ENCODE assay signal across 8 mouse cellular contexts in the genomic region with DNA sequence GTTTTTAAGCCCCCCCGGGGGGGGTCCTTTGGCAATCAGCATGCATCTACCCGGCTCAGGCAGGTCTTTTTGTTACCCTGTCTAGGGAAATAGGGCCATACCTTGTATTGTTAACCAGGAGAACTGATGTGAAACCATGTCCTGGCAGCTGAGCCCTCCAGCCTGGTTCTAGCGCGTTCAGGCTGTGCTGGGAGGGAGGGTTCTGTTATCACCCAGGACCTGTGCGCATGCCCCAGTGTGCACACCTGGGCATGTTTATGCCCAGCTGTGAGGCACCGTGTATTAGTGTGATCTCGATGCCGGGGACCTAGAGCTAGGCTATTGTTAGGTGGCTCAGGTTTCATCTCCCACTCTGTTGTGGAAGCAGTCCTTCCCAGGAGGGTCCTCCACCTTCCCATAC. TPM values are rescaled to one million over a fixed set of nuclear protein-coding genes. Genes with fewer than 3 reads are reported as not detected.
DNase-seq lines count a peak whose midpoint lies in the region; ATAC-seq and TF ChIP-seq lines count a peak whose summit lies in the region.

No protein-coding gene starts in this region.

- peaks cover 14% of the 10 kb centered on the region for H3K36me3 ChIP-seq in forebrain, embryonic 10.5 days (replicated peaks)
- H3K36me3 ChIP-seq in neural tube, embryonic 15.5 days = no peaks in the 10 kb centered on the region

- H3K9ac ChIP-seq in neural tube, embryonic 15.5 days (replicated peaks) = peak overlapping the region; percentile 71

- WGBS in lung, adult 2 months = 12% methylated on average over 8 of the region's 8 CpGs
- WGBS in forebrain, embryonic 10.5 days = 7% methylated on average over 8 of the region's 8 CpGs
- 5% methylated on average over 8 of the region's 8 CpGs for WGBS in neural tube, embryonic 15.5 days

- peaks cover 49% of the 10 kb centered on the region for H3K27me3 ChIP-seq in forebrain, embryonic 10.5 days (ENCODE audit: poor library complexity, severe bottlenecking)
- H3K27me3 ChIP-seq in neural tube, embryonic 15.5 days (replicated peaks) = no peaks in the 10 kb centered on the region

- TF ChIP-seq CTCF in lung, adult 2 months (IDR thresholded peaks at IDR 0.05; ENCODE audit: insufficient read depth, low read length) = no peak

- ATAC-seq in neural tube, embryonic 15.5 days (ENCODE audit: low FRiP score) = no peak

- no peak for DNase-seq in lung, adult 2 months
- DNase-seq in lung, postnatal 14 days = no peak
- DNase-seq in forebrain, embryonic 10.5 days (ENCODE audit: extremely low spot score, low spot score) = no peak
- DNase-seq in kidney, postnatal 4 days = peak; percentile 38 to 56
- no peak for DNase-seq in spleen, postnatal 14 days (ENCODE audit: low spot score in 2 of 2)
- no peak for DNase-seq in gastrocnemius, postnatal 36 days
- no peak for DNase-seq in embryo, embryonic 9.5 days (ENCODE audit: extremely low spot score)

- H3K4me3 ChIP-seq in lung, adult 2 months (replicated peaks; ENCODE audit: extremely low read depth, low read depth, low read length) = peak overlapping the region; percentile 85
- peak overlapping the region; percentile 80 for H3K4me3 ChIP-seq in forebrain, embryonic 10.5 days
- H3K4me3 ChIP-seq in neural tube, embryonic 15.5 days (replicated peaks) = peak overlapping the region; percentile 64

- peak overlapping the region; percentile 87; the same call in 1 of the 2 replicates for H3K27ac ChIP-seq in forebrain, embryonic 10.5 days
- peak overlapping the region; percentile 86 for H3K27ac ChIP-seq in neural tube, embryonic 15.5 days (replicated peaks)

- intact Hi-C loops in gastrocnemius, postnatal 36 days (cut with DNase I) = no loop called here

- H3K9me3 ChIP-seq in forebrain, embryonic 10.5 days = no peaks in the 10 kb centered on the region
- no peaks in the 10 kb centered on the region for H3K9me3 ChIP-seq in neural tube, embryonic 15.5 days (replicated peaks)

- peak; percentile 23; the same call in 1 of the 2 replicates for TF ChIP-seq POLR2A in lung, adult 2 months (IDR thresholded peaks at IDR 0.05; ENCODE audit: borderline replicate concordance, extremely low read depth, low read depth, low read length)

- H3K4me1 ChIP-seq in lung, adult 2 months (ENCODE audit: control insufficient read depth, insufficient read depth, low read length) = peaks cover 37% of the 10 kb centered on the region
- peaks cover 82% of the 10 kb centered on the region for H3K4me1 ChIP-seq in forebrain, embryonic 10.5 days
- H3K4me1 ChIP-seq in neural tube, embryonic 15.5 days = peaks cover 79% of the 10 kb centered on the region

- peak overlapping the region; percentile 99 for H3K4me2 ChIP-seq in neural tube, embryonic 15.5 days

RNA-seq across cellular contexts. Expression of a gene that starts 21.1 kb away (rescaled TPM):
- 0.29 and 0.40 TPM in 2 replicates for polyA plus RNA-seq in lung, adult 2 months (2012; rRNA removed)
- polyA plus RNA-seq in forebrain, embryonic 10.5 days (2016; fragmentation: Nextera tagmentation; extraction: Ambion mirVana) = 0.20 and 0.24 TPM in 2 replicates
- 2.2 and 3.0 TPM in 2 replicates for polyA plus RNA-seq in neural tube, embryonic 15.5 days (2015; fragmentation: Nextera tagmentation; extraction: Ambion mirVana)
- total RNA-seq in gastrocnemius, postnatal 36 days (2021) = not detected

RNA-seq across cellular contexts. Expression of a gene that starts 34.1 kb away (rescaled TPM):
- polyA plus RNA-seq in lung, adult 2 months (2012; rRNA removed) = 59.0 and 62.2 TPM in 2 replicates
- polyA plus RNA-seq in forebrain, embryonic 10.5 days (2016; fragmentation: Nextera tagmentation; extraction: Ambion mirVana) = 16.9 and 19.3 TPM in 2 replicates
- 17.3 and 19.9 TPM in 2 replicates for polyA plus RNA-seq in neural tube, embryonic 15.5 days (2015; fragmentation: Nextera tagmentation; extraction: Ambion mirVana)
- total RNA-seq in gastrocnemius, postnatal 36 days (2021) = 10 to 100 TPM in 1 of 2 experiments, 1 to 10 TPM in 1; 8.7 to 13.2 TPM

RNA-seq across cellular contexts. Expression of a gene that starts 54.2 kb away (rescaled TPM):
- polyA plus RNA-seq in lung, adult 2 months (2012; rRNA removed) = 0.16 and 0.25 TPM in 2 replicates
- 68.7 and 75.8 TPM in 2 replicates for polyA plus RNA-seq in forebrain, embryonic 10.5 days (2016; fragmentation: Nextera tagmentation; extraction: Ambion mirVana)
- 3.8 and 12.0 TPM in 2 replicates for polyA plus RNA-seq in neural tube, embryonic 15.5 days (2015; fragmentation: Nextera tagmentation; extraction: Ambion mirVana)
- under 1 TPM; 0.20 to 0.64 TPM for total RNA-seq in gastrocnemius, postnatal 36 days (2021)

Comparison
In these comparisons a context has a peak if more than half of its experiments do, and no peak if none do; other contexts are left out.
1. DNase-seq: peak in kidney, postnatal 4 days (2 of 2); none in lung, adult 2 months (single experiment), lung, postnatal 14 days (single experiment), forebrain, embryonic 10.5 days (single experiment), spleen, postnatal 14 days (0 of 2), gastrocnemius, postnatal 36 days (0 of 2) and embryo, embryonic 9.5 days (single experiment).
2. Peak in every context shown above with its lines, with median percentiles within 50 percentile points of each other: H3K4me3 ChIP-seq.